Mouse (Mus musculus): ENCODE data around the gene Ttll3. TPM values are rescaled to one million over a fixed set of nuclear protein-coding genes. Genes with fewer than 3 reads are reported as not detected.

The Ttll3 gene
- total RNA-seq, 2 experiments from 2014 or later = 15.5 to 23.2 TPM

DNA sequence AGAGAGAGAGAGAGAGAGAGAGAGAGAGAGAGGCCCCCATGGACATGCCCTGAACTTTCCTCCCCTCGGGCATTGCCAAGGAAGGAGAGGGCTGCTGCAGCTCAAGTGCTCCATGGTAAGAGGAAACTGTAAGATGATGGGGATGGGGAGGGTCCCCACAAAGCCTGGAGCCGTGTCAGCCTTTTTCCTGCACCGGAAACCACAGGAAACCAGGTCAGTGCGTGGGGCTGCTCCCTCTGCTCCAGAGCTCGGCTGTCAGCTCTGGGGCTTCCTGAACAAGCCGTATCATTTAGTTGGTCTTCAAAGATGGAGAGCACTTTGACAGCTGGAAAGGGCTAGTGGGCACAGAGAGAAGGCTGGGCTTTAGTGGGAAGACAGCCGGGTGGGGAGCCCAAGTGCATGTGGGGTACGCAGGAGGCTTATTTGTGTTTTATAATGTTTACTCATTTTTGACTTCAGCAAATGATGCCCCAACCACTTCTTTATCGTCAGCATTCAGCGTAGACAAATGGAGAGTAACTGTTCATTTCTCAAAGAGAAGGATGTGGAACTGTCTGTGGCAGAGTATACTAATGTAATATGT, 69.0 kb downstream of the Ttll3 start, which contains the start of gene Il17re:
TSS of gene Il17re (plus strand) at position 533 of the 583 bp plus-strand sequence.
- TF ChIP-seq CTCF (conservative IDR thresholded peaks at IDR 0.05) = no peak
- no peak within 1 kb of the TSS for H3K27ac ChIP-seq
- no peak for DNase-seq (ENCODE audit: low spot score in 2 of 2)
- no peak within 1 kb of the TSS for H3K4me3 ChIP-seq

DNA sequence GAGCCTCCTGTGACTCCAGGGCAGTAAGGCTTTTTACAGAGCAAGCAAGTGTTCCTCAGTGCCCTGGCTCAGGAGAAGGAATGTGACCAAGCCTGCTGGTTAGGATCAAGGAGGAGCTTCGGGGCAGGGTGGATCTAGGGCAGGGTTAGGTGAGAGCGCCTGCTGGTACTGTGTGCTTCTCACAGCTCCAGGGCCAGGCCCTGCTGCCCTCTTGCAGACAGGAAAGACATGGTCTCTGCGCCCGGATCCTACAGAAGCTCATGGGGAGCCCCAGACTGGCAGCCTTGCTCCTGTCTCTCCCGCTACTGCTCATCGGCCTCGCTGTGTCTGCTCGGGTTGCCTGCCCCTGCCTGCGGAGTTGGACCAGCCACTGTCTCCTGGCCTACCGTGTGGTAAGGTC, 69.6 kb downstream of the Ttll3 start:
- H3K4me3 ChIP-seq = no peak overlapping the region
- no peak for TF ChIP-seq CTCF (conservative IDR thresholded peaks at IDR 0.05)
- DNase-seq (ENCODE audit: low spot score in 2 of 2) = no peak
- H3K27ac ChIP-seq = no peak overlapping the region

- H3K4me3 ChIP-seq = no peak overlapping the region
Observed at GRCm38 (mm10) chr6:113464040-113464439, 75.0 kb downstream of the Ttll3 start.

More at GRCm38 (mm10) chr6:113464040-113464439, 75.0 kb downstream of the Ttll3 start:
- no peak for TF ChIP-seq CTCF (conservative IDR thresholded peaks at IDR 0.05)
- DNase-seq (ENCODE audit: low spot score in 2 of 2) = no peak
- H3K27ac ChIP-seq = no peak overlapping the region

Small RNAs within 50 kb of the gene (microRNA-seq; reads per million reads assigned to microRNA genes)
- 0 reads per million in 2 experiments for gene Gm24387

Other genes starting within 250 kb of the Ttll3 start
- gene Lhfpl4, start 193.9 kb upstream of the Ttll3 start, total RNA-seq (2021) = 10 to 100 TPM; 81.3 to 83.0 TPM
- 10 to 100 TPM; 15.0 to 15.6 TPM for gene Mtmr14, start 151.4 kb upstream of the Ttll3 start, total RNA-seq (2021)
- gene Cpne9, start 107.0 kb upstream of the Ttll3 start, total RNA-seq (2021) = 10 to 100 TPM; 24.0 to 24.7 TPM
- 10 to 100 TPM; 41.0 to 43.8 TPM for gene Brpf1, start 82.1 kb upstream of the Ttll3 start, total RNA-seq (2021)
- 10 to 100 TPM in 1 of 2 experiments, 1 to 10 TPM in 1; 9.1 to 10.6 TPM for gene Ogg1, start 62.3 kb upstream of the Ttll3 start, total RNA-seq (2021)
- gene Camk1, start 45.3 kb upstream of the Ttll3 start, total RNA-seq (2021) = 10 to 100 TPM; 45.4 to 52.0 TPM
- 10 to 100 TPM; 50.5 to 53.5 TPM for gene Tada3, start 11.4 kb upstream of the Ttll3 start, total RNA-seq (2021)
- gene Arpc4, start 11.1 kb upstream of the Ttll3 start, total RNA-seq (2021) = 100 to 1,000 TPM; 308 to 330 TPM
- 10 to 100 TPM; 40.2 to 44.4 TPM for gene Rpusd3, start 30.1 kb downstream of the Ttll3 start, total RNA-seq (2021)
- gene Cidec, start 46.5 kb downstream of the Ttll3 start, total RNA-seq (2021) = not detected
- 10 to 100 TPM; 41.9 to 42.3 TPM for gene Jagn1, start 53.3 kb downstream of the Ttll3 start, total RNA-seq (2021)
- gene Il17re, start 69.2 kb downstream of the Ttll3 start, total RNA-seq (2021) = under 1 TPM; 0.22 to 0.46 TPM
- gene Il17rc, start 82.2 kb downstream of the Ttll3 start, total RNA-seq (2021) = 1 to 10 TPM; 4.7 to 6.3 TPM
- 100 to 1,000 TPM; 105 to 120 TPM for gene Creld1, start 94.0 kb downstream of the Ttll3 start, total RNA-seq (2021)
- 10 to 100 TPM; 53.9 to 59.1 TPM for gene Prrt3, start 112.7 kb downstream of the Ttll3 start, total RNA-seq (2021)
- gene Emc3, start 142.4 kb downstream of the Ttll3 start, total RNA-seq (2021) = 10 to 100 TPM; 73.4 to 76.3 TPM
- 1 to 10 TPM; 2.4 to 3.8 TPM for gene Fancd2, start 142.4 kb downstream of the Ttll3 start, total RNA-seq (2021)
- gene Fancd2os, start 211.5 kb downstream of the Ttll3 start, total RNA-seq (2021) = under 1 TPM; 0.33 to 0.86 TPM
- 100 to 1,000 TPM; 211 to 234 TPM for gene Brk1, start 215.5 kb downstream of the Ttll3 start, total RNA-seq (2021)
- 10 to 100 TPM; 44.3 to 44.9 TPM for gene Vhl, start 234.7 kb downstream of the Ttll3 start, total RNA-seq (2021)
- gene Irak2, start 249.2 kb downstream of the Ttll3 start, total RNA-seq (2021) = 10 to 100 TPM; 16.6 to 18.8 TPM

Data from layer of hippocampus, adult 2 months (tissue).